Mouse (Mus musculus): Measurements from ENCODE around the gene Adgre5. TPM values are rescaled to one million over a fixed set of nuclear protein-coding genes. Genes with fewer than 3 reads are reported as not detected.

The Adgre5 gene
- total and polyA plus RNA-seq, 3 experiments = 0.54 to 23.6 (median 3.7) TPM

GRCm38 (mm10) chr8:83756273-83756672 is 15.1 kb upstream of the Adgre5 start:
- Histone ChIP-seq H3K4me3 (replicated peaks in 1 of 3; ENCODE audit: low read depth in 2 of 3, low read length in 2 of 3, poor library complexity in 1 of 3) (no peak overlapping the region), H3K27me3 (replicated peaks) (no peaks in the 10 kb centered on the region), H3K27ac (ENCODE audit: insufficient read depth, low read depth) (no peak overlapping the region), H3K9ac (ENCODE audit: insufficient read depth, low read depth) (no peak overlapping the region), H3K36me3 (replicated peaks in 1 of 2; ENCODE audit: control insufficient read depth in 1 of 2, insufficient read depth in 1 of 2, low read length in 1 of 2) (no peaks in the 10 kb centered on the region), H3K9me3 (replicated peaks; ENCODE audit: low read length) (no peaks in the 10 kb centered on the region), H3K4me1 (ENCODE audit: control insufficient read depth in 1 of 2, insufficient read depth in 2 of 2) (peaks cover 0 to 8% of the 10 kb centered on the region in 2 experiments; a peak in 1 of 4 replicates), H3K4me2 (ENCODE audit: insufficient read depth, low read depth, poor library complexity, severe bottlenecking) (no peak overlapping the region), H3K79me2 (replicated peaks; ENCODE audit: control insufficient read depth, extremely low read depth, insufficient read depth, poor library complexity, severe bottlenecking) (no peaks in the 10 kb centered on the region)
- DNase-seq (ENCODE audit: extremely low read depth) = no peak
- dilution Hi-C loops (cut with MboI; ENCODE audit: extremely low pct_ligation_motif_present, extremely low pct_unique_long_range_greater_than_20kb, low sequenced_read_pairs) (no loop called here), in situ Hi-C loops (cut with MboI; ENCODE audit: low pct_ligation_motif_present, low pct_unique_long_range_greater_than_20kb, low sequenced_read_pairs) (no loop called here)
- TF ChIP-seq ZKSCAN1 (IDR thresholded peaks at IDR 0.05; ENCODE audit: borderline replicate concordance, low read depth, low read length) (no peak), POLR2A (IDR thresholded peaks at IDR 0.05; ENCODE audit: low read depth, low read length) (no peak), RAD21 (IDR thresholded peaks at IDR 0.05; ENCODE audit: low read depth, low read length) (peak; percentile 13), MEF2A (IDR thresholded peaks at IDR 0.05; ENCODE audit: borderline replicate concordance, low read depth, low read length) (no peak), CHD2 (IDR thresholded peaks at IDR 0.05; ENCODE audit: low read length) (no peak), USF1 (IDR thresholded peaks at IDR 0.05; ENCODE audit: low read depth, low read length) (no peak), MAX (IDR thresholded peaks at IDR 0.05; ENCODE audit: low read length) (no peak), JUND (conservative IDR thresholded peaks at IDR 0.05; ENCODE audit: low read depth, low read length) (no peak), USF2 (conservative IDR thresholded peaks at IDR 0.05; ENCODE audit: low read depth, low read length) (no peak), CTCF (conservative IDR thresholded peaks at IDR 0.05 in 1 of 2, IDR thresholded peaks at IDR 0.05 in 1 of 2; ENCODE audit: low read depth in 2 of 2, low read length in 2 of 2) (peak; percentile 37 to 47), ZNF384 (IDR thresholded peaks at IDR 0.05; ENCODE audit: low read depth, low read length) (no peak), POLR2AphosphoS2 (IDR thresholded peaks at IDR 0.05; ENCODE audit: low read depth, low read length) (no peak), GABPA (IDR thresholded peaks at IDR 0.05; ENCODE audit: insufficient replicate concordance, low read depth, low read length) (no peak)

- in situ Hi-C loops (cut with MboI; ENCODE audit: low pct_ligation_motif_present, low pct_unique_long_range_greater_than_20kb, low sequenced_read_pairs) = no loop called here
- Histone ChIP-seq H3K79me2 (replicated peaks; ENCODE audit: control insufficient read depth, extremely low read depth, insufficient read depth, poor library complexity, severe bottlenecking) (no peaks in the 10 kb centered on the region), H3K36me3 (replicated peaks in 1 of 2; ENCODE audit: control insufficient read depth in 1 of 2, insufficient read depth in 1 of 2, low read length in 1 of 2) (no peaks in the 10 kb centered on the region), H3K4me1 (ENCODE audit: control insufficient read depth in 1 of 2, insufficient read depth in 2 of 2) (peaks cover 0 to 24% of the 10 kb centered on the region in 2 experiments; a peak in 2 of 4 replicates), H3K9me3 (replicated peaks; ENCODE audit: low read length) (no peaks in the 10 kb centered on the region), H3K9ac (ENCODE audit: insufficient read depth, low read depth) (no peak overlapping the region), H3K4me3 (replicated peaks in 1 of 3; ENCODE audit: low read depth in 2 of 3, low read length in 2 of 3, poor library complexity in 1 of 3) (no peak overlapping the region), H3K27me3 (replicated peaks) (no peaks in the 10 kb centered on the region), H3K4me2 (ENCODE audit: insufficient read depth, low read depth, poor library complexity, severe bottlenecking) (no peak overlapping the region), H3K27ac (ENCODE audit: insufficient read depth, low read depth) (no peak overlapping the region)
- TF ChIP-seq MYC (IDR thresholded peaks at IDR 0.05; ENCODE audit: low read depth, low read length) = no peak
- no peak for TF ChIP-seq BHLHE40 (IDR thresholded peaks at IDR 0.05; ENCODE audit: low read depth, low read length)
- TF ChIP-seq MXI1 (IDR thresholded peaks at IDR 0.05; ENCODE audit: low read depth, low read length) = no peak
- no peak for TF ChIP-seq ELF1 (IDR thresholded peaks at IDR 0.05; ENCODE audit: low read depth, low read length)
- TF ChIP-seq IRF4 (IDR thresholded peaks at IDR 0.05; ENCODE audit: low read depth, low read length) = no peak
- TF ChIP-seq NRF1 (IDR thresholded peaks at IDR 0.05; ENCODE audit: low read depth, low read length) = no peak
- no peak for TF ChIP-seq ZKSCAN1 (IDR thresholded peaks at IDR 0.05; ENCODE audit: borderline replicate concordance, low read depth, low read length)
- TF ChIP-seq TCF12 (IDR thresholded peaks at IDR 0.05; ENCODE audit: low read depth, low read length) = no peak
- peak in 1 of 2 experiments; percentile 36; a peak in 2 of 4 replicates for TF ChIP-seq CTCF (conservative IDR thresholded peaks at IDR 0.05 in 1 of 2, IDR thresholded peaks at IDR 0.05 in 1 of 2; ENCODE audit: low read depth in 2 of 2, low read length in 2 of 2)
- TF ChIP-seq POLR2A (IDR thresholded peaks at IDR 0.05; ENCODE audit: low read depth, low read length) = no peak
- peak; percentile 14; the same call in 1 of the 2 replicates for TF ChIP-seq SMC3 (IDR thresholded peaks at IDR 0.05; ENCODE audit: low read depth, low read length)
- no peak for DNase-seq (ENCODE audit: extremely low read depth)
- dilution Hi-C loops (cut with MboI; ENCODE audit: extremely low pct_ligation_motif_present, extremely low pct_unique_long_range_greater_than_20kb, low sequenced_read_pairs) = no loop called here
These were observed 13.0 kb upstream of the Adgre5 start for GRCm38 (mm10) chr8:83754149-83754548.
